Mouse (Mus musculus): ENCODE measurements around the gene Prom1.

Prom1 gene

DNA sequence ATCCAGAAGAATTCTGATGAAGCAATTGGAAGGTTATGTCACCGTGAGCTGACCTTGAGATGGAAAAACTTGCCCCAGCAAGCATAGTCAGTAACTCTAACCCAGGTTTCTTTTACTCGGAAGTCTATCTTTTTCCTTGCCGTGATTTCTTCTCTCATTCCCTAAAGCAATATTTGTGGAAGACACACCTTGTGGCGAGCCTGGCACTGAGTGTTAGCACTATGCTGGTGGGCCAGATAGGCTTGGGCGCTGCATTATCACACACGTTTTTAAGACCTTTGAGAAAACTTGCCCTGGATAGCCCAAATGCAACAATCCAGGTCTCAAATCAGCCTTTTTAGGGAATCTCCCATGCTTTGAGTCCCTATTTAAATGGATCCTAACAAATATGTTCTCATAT is 127.7 kb downstream of the Prom1 start:
- DNase-seq (ENCODE audit: low read depth, low spot score), result no peak

GRCm38 (mm10) chr5:43971156-43971555 is 130.7 kb downstream of the Prom1 start:
- no peak for DNase-seq (ENCODE audit: low read depth, low spot score)

- DNase-seq (ENCODE audit: low read depth, low spot score), result no peak
Observed at GRCm38 (mm10) chr5:43970532-43970931, 131.3 kb downstream of the Prom1 start.

- no peak for DNase-seq (ENCODE audit: low read depth, low spot score)
Observed at GRCm38 (mm10) chr5:43968634-43969033, 133.2 kb downstream of the Prom1 start.

DNA sequence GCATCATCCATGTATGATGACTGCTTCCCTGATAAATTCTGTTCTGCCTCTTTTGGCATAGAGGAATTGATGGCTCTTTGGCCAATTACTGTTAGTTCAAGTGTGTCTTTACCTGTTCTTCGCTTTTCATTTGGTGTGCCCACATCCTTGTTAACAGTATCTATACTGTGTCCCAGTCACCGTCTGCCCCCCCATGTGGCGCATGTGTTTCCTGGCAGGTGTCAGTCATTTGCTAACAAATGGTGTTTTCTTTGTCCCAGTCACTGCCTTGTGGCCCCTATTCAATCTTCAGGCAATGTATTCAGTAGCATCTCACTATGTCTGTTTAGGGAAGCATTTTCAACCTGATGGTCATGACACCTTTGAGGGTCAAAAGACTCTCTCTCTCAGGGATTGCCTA is 140.8 kb downstream of the Prom1 start:
- no peak for DNase-seq (ENCODE audit: low read depth, low spot score)

DNA sequence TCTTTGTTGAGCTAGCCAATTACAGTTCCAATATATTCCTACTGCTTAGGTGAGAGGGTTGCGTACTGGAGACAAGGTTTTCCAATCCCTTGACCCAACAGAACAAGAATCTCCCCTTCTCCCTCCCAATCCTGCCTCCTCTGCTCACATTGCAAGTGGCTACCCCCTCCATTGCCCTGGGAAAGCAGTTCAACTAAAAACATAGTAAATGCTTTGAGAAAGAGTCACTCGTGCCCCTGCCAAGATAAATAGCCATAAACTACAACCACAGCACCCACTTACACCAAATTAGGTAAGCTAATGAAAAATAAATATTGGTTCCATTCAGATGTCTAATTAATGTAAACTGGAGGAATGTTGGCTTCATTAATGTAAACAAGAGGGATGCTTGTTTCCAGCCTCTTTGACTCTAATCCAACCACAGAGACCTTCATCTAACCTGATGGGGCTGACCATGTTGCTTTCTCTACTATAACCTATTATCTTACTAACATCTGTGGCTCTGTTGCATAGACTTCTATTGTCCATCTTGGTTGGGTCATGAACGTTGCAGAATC is 141.9 kb downstream of the Prom1 start:
- no peak for DNase-seq (ENCODE audit: low read depth, low spot score)

DNA sequence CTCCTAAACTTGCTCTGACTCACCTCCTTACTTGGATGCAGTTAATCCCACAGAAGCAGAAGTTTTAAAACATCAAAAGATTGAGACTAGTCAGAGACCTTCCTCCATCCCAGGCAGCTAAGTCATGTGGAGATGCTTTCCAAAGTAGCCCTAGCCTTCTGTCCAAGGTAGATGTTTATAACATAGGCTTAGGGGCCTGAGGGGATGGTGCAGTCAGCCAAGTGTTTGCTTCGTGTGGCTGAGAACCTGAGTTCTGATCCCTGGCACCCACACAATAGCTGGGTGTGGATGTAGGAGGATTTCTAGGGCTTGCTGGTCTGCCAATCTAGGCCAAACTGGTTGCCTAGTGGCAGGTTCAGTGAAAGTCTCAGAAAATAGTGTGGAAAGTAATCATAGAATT is 148.6 kb downstream of the Prom1 start:
- no peak for DNase-seq (ENCODE audit: low read depth, low spot score)

- DNase-seq (ENCODE audit: low read depth, low spot score), result peak; percentile 11
Observed at GRCm38 (mm10) chr5:43948748-43949275, 153.0 kb downstream of the Prom1 start.

DNA sequence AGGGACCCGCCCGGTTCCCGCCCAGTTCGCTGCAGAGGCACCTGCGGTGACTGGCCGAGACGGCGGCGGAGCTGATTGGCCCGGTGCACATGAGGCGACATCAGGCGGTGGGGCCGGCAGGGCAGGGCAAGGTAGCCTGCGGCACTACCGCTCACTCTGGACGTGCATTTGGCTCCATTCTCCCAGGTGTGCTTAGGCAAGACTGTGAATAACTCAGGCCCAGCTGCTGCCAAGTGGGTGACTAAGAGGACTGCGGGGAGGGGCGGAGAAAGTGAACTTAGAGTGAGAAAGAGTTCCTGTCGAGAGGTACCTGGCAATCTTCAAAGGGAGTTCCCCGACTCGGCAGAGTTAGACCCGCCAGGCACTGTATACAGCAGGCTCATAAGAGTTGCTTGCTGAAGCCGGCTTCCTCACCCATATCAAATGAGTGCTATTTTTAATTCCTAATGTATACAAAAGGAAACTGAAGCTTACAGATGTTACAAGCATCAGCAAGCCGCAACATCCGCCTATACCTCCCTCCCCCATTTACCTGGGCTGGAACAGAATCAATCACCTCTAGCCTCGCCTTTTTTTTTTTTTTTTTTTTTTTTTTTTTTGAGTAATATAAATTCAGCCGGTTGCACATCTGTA is 153.6 kb downstream of the Prom1 start:
- peak; percentile 13 for DNase-seq (ENCODE audit: low read depth, low spot score)

DNA sequence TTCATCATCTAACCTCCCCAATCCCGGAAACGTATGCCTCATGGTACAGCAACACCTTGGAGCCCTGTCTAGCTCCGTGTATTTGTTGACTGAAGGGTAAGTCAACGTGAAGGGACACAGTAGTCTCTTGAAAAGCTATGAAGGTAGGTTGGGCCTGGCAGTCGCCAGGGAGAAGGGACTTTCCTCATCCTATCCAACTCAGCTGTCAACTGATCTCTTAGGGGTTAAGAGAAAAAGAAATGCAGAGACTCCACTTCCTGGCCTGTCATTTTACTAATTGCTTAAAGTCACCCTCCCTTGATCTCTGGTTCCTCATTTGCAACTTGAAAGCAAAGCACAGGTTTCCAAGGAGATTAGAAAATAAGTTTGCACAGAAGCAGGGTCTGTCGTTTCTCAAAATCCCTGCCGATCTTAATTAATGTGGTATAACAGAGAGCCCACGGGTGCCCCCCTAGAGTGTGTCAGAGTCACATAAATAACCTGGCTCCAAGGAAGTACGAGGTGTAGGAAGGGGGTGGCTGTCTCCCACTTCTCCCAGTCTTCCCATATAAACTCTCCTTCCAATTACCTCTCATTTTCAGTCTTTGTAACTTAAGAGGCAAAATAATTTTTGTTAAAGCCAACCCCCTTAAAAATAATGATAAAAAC is 154.4 kb downstream of the Prom1 start:
- DNase-seq (ENCODE audit: low read depth, low spot score), result no peak
